Mouse (Mus musculus): ENCODE measurements around the gene Cep350. TPM values are rescaled to one million over a fixed set of nuclear protein-coding genes. Genes with fewer than 3 reads are reported as not detected.
A peak's percentile ranks its signal among the peaks of the same experiment; 100 is the strongest.

Cep350 gene
- total RNA-seq, 2 experiments from 2014 or later, result 46.2 to 48.1 TPM

DNA sequence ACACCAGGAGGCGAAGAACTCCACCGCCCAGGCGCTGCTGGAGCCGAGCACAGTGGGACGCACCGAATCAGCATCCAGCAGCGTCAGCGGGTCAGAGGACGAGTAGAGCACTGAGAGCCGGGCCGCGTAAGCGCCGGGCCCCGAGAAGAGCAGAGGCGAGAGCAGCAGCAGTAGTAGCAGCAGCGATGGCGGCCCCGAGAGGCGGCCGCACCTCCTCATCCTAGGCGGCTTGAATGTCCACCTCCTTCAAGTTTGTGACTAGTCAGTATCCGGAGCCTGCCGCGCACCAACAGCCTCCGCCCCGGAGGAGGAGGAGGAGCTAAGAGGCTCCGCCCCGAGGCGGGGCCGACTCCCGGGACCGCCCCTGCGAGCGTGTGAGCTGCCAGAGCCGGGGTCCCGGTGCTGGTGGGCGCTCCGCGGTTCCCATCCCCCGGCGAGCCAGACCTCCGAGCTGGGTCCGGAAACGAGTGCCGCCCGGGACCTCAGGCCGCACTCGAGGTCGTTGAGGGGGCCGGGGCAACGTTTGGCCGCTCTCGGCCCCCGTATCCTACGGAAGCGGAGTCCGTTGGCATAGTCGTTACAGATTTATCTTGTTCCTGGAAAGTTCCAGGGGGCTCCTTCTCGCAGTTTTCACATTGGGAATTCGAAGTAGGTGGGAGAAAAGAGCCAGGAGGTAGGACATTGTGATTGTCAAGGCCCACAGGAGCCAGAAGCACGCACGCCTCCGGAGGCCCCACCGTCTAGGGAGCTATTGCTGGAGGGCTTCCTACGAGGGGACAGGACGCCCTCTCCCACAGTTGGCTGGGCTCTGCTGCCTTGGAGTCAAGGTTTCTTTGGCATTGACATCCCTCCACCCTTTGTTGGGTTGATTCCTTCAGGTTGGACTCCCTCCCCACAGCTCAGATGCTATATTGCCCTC, 160.2 kb downstream of the Cep350 start, which contains the start of gene Qsox1:
TSS of gene Qsox1 (minus strand) at position 309 of the 919 bp plus-strand sequence.
- intact Hi-C loops (cut with DNase I), result no loop called here
- peak; percentile 84 to 86 for DNase-seq (ENCODE audit: low spot score in 2 of 2)

DNA sequence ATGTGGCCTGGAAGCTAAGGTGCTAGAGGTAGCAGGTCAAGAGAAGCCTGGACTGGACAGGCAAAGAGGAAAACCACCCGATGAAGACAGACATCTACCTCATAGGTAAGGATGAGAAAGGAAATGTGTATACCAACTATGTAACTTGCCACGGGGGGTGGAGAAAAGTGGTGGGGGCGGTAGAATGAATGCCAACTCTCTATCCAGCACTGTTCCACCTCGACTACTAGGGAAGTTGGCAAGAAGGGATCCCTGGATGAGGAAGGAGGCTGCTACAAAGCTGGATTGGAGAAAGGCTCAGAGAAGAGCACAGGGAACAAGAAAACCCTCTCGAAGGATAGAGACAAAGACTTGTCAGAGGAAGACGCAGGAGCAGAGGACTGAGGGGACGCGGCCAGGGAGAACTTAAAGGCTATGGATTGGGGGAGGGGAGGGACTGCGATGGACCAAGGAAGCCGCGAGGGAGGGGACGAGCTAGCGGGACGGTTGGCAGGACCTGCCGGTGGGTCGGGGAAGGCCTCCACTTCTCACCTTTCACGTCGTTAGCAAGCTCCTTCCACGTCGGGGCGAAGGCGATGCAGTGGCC, 161.0 kb downstream of the Cep350 start:
- DNase-seq (ENCODE audit: low spot score in 2 of 2), result no peak
- intact Hi-C loops (cut with DNase I), result no loop called here

DNA sequence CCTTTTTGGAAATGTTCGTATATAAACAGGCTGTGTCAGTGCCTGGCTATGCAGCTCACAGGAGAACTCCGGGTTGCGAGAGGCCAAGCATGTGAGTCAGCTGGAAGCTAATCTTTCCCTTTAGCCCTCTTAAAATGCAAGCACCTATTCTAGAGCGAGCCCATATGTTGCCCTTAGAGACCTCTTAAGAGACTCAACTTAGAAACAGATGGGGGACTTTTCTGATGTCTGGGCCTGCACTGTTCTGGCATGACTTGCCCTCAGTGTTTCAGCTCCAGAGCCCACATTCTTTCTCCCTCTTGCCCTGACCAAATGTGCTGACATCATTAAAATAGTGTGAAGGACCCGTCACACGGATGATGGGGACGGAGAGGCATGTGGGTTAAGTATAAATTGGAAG, 162.4 kb downstream of the Cep350 start:
- intact Hi-C loops (cut with DNase I), result no loop called here
- no peak for DNase-seq (ENCODE audit: low spot score in 2 of 2)

DNA sequence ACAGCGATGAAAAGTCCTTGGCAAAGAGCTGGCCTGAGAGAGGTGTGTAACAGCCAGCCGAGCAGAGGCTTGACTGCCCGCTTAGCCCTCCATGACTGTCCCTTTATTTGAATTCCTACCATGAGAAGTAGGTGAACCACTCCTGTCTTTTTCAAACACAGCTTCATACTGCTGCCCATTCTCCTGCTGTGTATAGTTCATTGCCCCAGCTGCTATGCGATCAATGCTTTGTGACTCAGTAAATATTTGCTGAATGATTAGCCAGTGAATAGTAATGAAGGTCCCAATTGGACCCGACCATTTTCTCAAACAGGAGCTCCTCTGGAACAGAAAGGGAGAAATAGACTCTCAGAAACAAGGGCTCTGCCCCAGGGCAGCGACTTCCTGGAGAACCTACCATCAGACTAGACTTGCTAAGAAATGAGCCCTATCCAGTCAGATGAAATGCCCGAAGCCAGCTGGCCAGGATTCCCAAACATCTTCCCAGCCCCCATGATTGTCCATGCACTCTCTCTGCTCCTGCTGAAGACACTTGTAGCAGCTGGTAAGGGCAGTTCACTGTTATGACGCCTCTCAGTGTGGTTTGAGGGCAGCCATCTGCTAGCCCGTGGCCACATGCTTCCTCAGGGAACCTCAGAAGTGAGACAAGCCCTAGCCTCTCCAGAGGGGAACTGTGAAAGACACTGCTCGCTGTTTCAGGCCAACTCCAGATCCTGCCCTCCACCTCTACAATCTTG, 163.2 kb downstream of the Cep350 start:
- intact Hi-C loops (cut with DNase I), result no loop called here
- no peak for DNase-seq (ENCODE audit: low spot score in 2 of 2)

DNA sequence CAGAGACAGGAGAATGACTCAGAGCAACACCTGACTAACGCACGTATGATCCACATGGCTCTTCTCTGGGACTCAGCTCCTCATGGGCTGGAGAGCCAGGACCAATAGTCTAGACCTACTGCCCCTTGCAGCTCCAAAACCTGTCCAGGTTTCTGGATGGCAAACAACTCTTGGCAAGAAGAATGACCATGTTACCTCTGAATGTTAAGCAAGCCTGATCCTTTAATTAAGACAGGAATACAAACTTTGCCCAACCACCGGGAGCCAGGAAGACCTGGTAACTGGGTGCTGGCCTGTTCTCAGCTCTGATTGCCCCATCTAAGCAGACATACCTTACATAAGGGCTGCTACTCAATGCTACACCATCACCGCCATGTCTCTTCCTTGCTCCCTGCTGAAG, 164.8 kb downstream of the Cep350 start:
- DNase-seq (ENCODE audit: low spot score in 2 of 2), result no peak
- intact Hi-C loops (cut with DNase I), result no loop called here

DNA sequence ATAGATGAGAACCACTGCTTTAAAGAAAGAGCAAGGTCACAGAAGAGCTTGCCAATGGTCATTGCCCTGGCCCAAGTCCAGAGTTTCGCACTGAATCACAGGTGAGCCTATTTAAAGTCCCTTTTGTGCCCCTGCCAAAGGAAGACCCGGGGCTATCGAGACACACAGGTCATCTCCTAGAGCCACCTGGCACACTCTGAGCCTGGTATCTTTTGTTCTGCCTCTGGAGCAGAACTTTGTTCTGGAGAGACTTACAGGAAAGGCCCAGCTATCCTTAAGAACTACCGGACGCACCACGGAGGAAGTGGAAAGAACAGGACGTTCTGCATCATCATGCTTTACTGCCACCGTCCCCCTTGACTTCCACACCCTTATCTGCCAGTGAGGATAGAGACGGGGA, 167.4 kb downstream of the Cep350 start:
- no peak for DNase-seq (ENCODE audit: low spot score in 2 of 2)
- intact Hi-C loops (cut with DNase I), result no loop called here

DNA sequence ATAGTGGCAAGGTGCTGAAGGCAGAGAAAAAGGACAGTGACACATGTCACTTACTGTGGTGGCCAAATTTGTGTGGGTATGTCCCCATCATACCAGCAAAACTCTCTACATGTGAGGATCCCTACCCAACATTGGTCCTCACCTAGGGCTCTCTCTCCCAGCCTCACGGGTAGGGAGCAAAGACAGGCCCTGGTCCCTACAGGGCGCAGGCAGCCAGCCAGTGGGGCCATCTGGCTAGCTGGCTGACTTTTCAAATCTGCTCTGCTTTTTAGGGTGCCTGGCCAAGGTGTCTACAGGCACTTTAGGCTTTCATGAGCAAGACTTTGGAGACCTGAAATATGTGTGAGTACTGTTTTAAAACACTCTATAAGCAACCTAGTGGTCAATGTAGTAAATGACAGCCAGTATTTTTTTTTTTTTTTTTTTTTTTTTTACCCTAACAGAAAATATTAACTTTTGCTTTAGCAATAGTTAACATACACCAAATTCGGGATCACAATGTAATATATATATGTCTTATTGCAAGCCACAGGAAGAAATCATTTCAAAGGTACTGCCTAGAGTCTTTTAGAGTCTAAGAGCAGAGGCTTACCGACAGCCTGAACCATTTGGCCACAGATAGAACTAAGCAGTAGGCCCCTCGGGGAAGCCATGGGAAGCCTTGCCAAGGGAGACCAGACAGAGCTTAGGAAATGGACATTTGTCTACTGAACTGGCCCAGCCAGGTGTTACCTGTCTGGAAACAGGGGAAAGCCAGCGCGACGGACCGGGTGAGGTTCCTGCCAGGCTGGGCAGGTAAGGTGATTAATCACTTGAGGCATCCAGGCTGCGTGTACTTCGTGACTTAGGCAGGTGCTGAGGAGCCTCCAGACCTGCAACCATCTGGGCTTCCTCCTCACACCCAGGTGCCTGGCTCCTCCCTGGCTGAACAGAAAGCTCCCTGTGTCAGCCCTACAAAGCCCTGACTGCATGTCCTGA, 171.8 kb downstream of the Cep350 start:
- no peak for DNase-seq (ENCODE audit: low spot score in 2 of 2)
- intact Hi-C loops (cut with DNase I), result no loop called here

DNA sequence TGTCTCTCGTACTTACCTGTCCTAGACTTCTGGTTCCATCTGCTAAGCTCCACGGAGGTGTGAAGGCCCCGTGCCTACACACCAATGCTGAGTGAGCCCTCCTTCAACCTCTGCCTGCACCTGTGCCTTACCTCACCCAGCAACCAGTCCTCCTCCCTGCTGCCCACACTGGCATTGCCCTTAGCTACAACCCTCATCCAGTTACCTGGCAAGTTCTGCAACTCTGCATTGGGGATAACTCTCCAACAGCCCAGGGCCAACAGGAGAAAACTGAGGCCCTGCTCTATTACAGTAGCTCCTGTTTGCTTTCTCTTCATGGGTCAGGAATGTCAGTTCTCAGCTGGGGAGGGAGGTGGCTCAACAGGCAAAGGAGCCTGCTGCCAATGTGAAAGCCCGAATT, 175.1 kb downstream of the Cep350 start:
- DNase-seq (ENCODE audit: low spot score in 2 of 2), result no peak
- intact Hi-C loops (cut with DNase I), result no loop called here

DNA sequence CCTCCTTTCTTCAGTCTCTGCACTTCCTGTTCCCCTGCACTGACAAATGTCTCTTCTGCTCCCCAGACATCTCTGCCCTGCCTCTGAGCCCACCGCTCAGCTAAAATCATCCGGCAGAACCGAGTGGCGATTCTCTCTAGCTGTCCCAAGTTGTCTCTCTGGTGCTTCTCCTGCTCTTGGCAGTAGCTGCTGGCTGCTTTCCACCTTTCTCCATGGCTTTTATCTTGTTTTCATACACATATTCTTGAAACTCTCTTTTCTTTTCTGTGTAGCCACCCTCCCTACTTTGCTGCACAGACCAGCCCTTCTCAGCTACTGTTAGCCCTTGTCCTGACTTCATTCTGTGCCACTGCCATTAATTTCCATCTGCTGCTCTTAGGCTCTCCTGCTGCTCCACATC, 175.6 kb downstream of the Cep350 start:
- no peak for DNase-seq (ENCODE audit: low spot score in 2 of 2)
- intact Hi-C loops (cut with DNase I), result no loop called here

DNA sequence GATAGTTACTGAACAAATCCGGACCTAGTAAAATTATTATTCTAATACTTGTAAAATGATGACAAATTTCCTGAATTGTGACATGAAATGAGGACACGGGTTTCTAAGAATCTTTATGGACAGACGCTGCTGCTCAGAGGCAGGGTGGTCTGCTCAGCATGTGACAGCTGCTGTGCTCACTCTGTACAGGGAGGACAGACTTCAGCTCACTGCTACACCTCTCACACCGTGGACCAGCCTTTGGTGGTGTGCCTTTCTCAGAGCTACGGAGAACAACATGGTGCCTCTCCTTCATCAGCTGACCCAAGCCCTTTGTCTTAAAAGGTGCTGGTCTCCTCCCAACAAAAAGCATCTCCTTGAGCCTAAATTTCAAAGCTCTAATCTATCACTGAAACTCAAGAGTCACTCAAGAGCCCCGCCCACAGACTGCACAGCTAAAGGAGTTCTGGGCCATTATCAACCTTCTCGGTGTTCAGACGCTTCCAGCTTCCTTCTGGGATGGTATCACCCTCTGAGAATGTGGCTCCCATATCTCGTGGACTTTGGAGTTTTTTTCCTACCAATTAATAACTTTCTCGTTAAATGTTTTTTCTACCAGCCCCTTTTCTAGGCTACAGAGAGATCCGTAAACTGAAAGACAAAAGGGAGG, 176.2 kb downstream of the Cep350 start:
- DNase-seq (ENCODE audit: low spot score in 2 of 2), result no peak
- intact Hi-C loops (cut with DNase I), result no loop called here

DNA sequence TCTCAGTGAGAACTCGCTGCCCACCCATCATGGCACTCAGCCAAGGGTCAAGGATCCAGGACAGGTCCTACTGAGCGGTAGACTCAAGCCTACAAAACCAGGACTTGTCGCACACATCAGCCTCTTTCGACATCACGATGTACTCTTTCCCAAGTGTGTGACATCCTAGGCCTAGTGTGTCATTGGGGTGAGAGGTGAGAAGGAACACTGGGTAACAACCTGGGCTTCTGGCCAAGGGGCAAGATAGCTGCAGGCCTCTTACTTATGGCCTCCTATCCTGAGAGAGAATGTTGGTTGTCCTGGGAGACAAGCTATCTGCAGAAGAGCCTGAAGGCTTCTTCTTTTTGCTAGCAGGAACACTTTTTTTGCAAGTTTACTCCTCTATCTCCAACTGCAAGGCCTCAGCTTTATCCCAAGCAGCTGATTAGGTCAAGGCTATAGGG, 177.2 kb downstream of the Cep350 start:
- intact Hi-C loops (cut with DNase I), result no loop called here
- no peak for DNase-seq (ENCODE audit: low spot score in 2 of 2)

Other genes with a start within 250 kb of the Cep350 start
- gene Lhx4, start 221.6 kb downstream of the Cep350 start, total RNA-seq (2021), result not detected
- gene Qsox1, start 160.4 kb downstream of the Cep350 start, total RNA-seq (2021), result 10 to 100 TPM; 28.4 to 32.7 TPM
- 10 to 100 TPM; 48.3 to 48.6 TPM for gene Tor1aip2, start 62.1 kb upstream of the Cep350 start, total RNA-seq (2021)
- gene Tor1aip1, start 63.2 kb upstream of the Cep350 start, total RNA-seq (2021), result 10 to 100 TPM; 26.6 to 26.8 TPM
- 1 to 10 TPM; 8.4 to 9.7 TPM for gene Fam163a, start 231.8 kb upstream of the Cep350 start, total RNA-seq (2021)